Mouse (Mus musculus) right cerebral cortex, postnatal 25 days (tissue): Measurements from ENCODE around the gene Vmn2r60.
"Not testable (repeated sequence)": the region's sequence is repeated elsewhere in the genome, so short reads cannot be mapped to it uniquely, and the experiment has no call there.

Experiments
- DNase-seq: peaks from one replicate; pipeline ENCODE4 v3.0.0; 2022

The Vmn2r60 gene

DNA sequence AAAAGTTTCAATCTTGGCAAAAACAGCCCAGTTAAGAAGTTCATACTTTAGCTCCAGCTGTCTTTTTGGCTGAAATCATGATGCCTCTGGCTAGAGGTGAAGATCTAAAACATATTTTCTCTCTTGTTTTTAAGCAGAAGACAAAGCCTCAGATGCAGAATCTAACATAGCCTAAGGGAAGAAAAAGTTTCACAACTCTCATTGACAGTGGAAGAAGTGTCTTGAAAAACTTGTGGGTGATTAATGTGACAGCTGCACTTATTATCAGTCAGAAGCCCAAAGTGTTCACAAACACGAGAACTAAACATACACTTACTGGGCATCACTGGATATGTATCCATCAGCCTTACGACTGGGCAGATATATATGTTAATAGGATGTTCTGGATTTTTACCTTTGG, at the start of gene Vmn2r60:
TSS of gene Vmn2r60 (plus strand) at position 301 of the 400 bp plus-strand sequence.
- no peak for DNase-seq

DNA sequence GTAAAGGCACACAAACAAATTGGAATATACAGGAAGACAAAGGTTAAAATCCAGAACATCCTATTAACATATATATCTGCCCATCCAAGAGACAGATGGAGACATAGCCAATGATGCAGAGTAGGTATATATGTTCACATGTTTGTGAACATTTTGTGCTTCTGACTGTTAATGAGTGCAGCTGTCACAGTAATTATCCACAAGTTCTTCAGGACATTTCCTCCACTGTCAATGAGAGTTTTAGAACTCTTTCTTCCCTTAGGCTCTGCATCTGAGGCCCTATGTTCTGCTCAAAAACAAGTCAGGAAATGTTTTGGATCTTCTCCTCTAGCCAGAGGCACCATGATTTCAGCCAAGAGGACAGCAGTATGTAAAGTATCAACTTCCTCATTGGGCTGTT, 48.6 kb upstream of the Vmn2r60 start, which contains the start of gene Vmn2r59:
TSS of gene Vmn2r59 (minus strand) at position 101 of the 400 bp plus-strand sequence.
- DNase-seq: no peak

DNA sequence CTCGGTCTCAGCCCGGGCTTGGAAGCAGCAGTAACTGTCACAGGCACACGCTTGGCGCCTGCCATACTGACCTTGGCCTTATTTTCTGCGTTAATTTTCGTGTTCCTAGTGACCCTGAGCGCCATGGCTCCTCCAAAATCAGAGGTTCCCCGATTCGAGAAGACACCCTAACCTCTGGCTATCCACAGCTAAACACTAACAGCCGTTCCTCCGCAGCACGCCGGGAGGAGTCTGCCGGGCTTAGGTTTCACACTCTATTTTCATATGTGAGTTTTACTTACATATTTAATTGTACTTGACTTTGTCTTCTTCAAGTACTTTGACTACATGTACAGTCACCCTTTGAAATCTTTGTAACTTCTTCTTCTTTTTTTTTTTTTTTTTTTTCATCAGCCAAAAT, 509 bp upstream of the Vmn2r60 start:
- DNase-seq: not testable (repeated sequence)
